Mouse (Mus musculus) ES-Bruce4 (cell line): ENCODE results near the gene Bcl2l10. TPM values are rescaled to one million over a fixed set of nuclear protein-coding genes. Genes with fewer than 3 reads are reported as not detected.
A peak's percentile ranks its signal among the peaks of the same experiment; 100 is the strongest.

Experiments
- H3K27ac ChIP-seq: 2 replicates; pipeline ENCODE4 v1.5.1; 2012; ENCODE audit warnings: low read length, inconsistent platforms; ENCODE audit not compliant: insufficient read depth
- H3K27me3 ChIP-seq: 2 replicates; pipeline ENCODE4 v1.6.1; 2012; ENCODE audit warnings: mild to moderate bottlenecking, low read length, inconsistent platforms; ENCODE audit not compliant: control insufficient read depth, poor library complexity, insufficient read depth, severe bottlenecking
- H3K36me3 ChIP-seq: 2 replicates; pipeline ENCODE4 v1.6.1; 2012; ENCODE audit warnings: inconsistent platforms, mild to moderate bottlenecking, low read length, moderate library complexity; ENCODE audit not compliant: control insufficient read depth, poor library complexity, insufficient read depth, severe bottlenecking
- H3K4me1 ChIP-seq: one replicate; pipeline ENCODE4 v1.8.1; 2011; ENCODE audit warnings: low read length; ENCODE audit not compliant: control insufficient read depth, insufficient read depth
- H3K4me3 ChIP-seq: 2 replicates; pipeline ENCODE4 v1.5.1; 2011; ENCODE audit warnings: low read depth, mild to moderate bottlenecking, low read length
- H3K9ac ChIP-seq: 2 replicates; pipeline ENCODE4 v1.6.1; 2012; ENCODE audit warnings: low read depth, mild to moderate bottlenecking, inconsistent platforms; ENCODE audit not compliant: poor library complexity, severe bottlenecking
- H3K9me3 ChIP-seq: replicated peaks from 2 replicates; pipeline ENCODE4 v1.6.1; 2012; ENCODE audit warnings: mild to moderate bottlenecking, low read length, inconsistent platforms; ENCODE audit not compliant: control insufficient read depth, poor library complexity, insufficient read depth, severe bottlenecking
- CTCF ChIP-seq: IDR thresholded peaks from one replicate; pipeline ENCODE4 v1.8.1; 2011; ENCODE audit warnings: low read depth, low read length
- EP300 ChIP-seq: IDR thresholded peaks from 2 replicates; pipeline ENCODE4 v1.6.1; 2011; ENCODE audit warnings: low read depth, low read length; ENCODE audit not compliant: insufficient read depth
- POLR2A ChIP-seq: IDR thresholded peaks from one replicate; pipeline ENCODE4 v1.8.1; 2011; ENCODE audit warnings: low read length; ENCODE audit not compliant: insufficient read depth
- polyA plus RNA-seq: library from polyadenylated mRNA; stranded (reverse); fragments of >200 nt; gene quantifications from 2 replicates; pipeline ENCODE4 v1.2.4, GENCODE M21; 2011; ENCODE audit warnings: low read depth; ENCODE audit not compliant: missing spikeins, insufficient read depth, insufficient read length

Gene Bcl2l10
- polyA plus RNA-seq, 1 experiment = not detected

GRCm38 (mm10) chr9:75399069-75399468, 51.5 kb downstream of the Bcl2l10 start:
- Histone ChIP-seq H3K9ac (no peak overlapping the region), H3K4me3 (no peak overlapping the region), H3K27ac (no peak overlapping the region), H3K4me1 (peaks cover 4% of the 10 kb centered on the region), H3K36me3 (peaks cover 33% of the 10 kb centered on the region), H3K9me3 (no peaks in the 10 kb centered on the region), H3K27me3 (no peaks in the 10 kb centered on the region)
- peak; percentile 58 for TF ChIP-seq CTCF
- TF ChIP-seq EP300 = no peak
- TF ChIP-seq POLR2A = no peak

- Histone ChIP-seq H3K27ac (no peak overlapping the region), H3K4me3 (no peak overlapping the region), H3K9ac (no peak overlapping the region), H3K9me3 (no peaks in the 10 kb centered on the region), H3K36me3 (peaks cover 24% of the 10 kb centered on the region), H3K4me1 (peaks cover 5% of the 10 kb centered on the region), H3K27me3 (no peaks in the 10 kb centered on the region)
- TF ChIP-seq EP300 (no peak), CTCF (no peak), POLR2A (no peak)
These were observed 53.1 kb downstream of the Bcl2l10 start for GRCm38 (mm10) chr9:75400639-75401038.

Other genes starting within 250 kb of the Bcl2l10 start
- gene Myo5c, start 115.7 kb upstream of the Bcl2l10 start, polyA plus RNA-seq = 8.0 and 8.8 TPM in 2 replicates
- gene Gnb5, start 41.5 kb upstream of the Bcl2l10 start, polyA plus RNA-seq = 3.3 and 6.5 TPM in 2 replicates
- gene Mapk6, start 62.2 kb downstream of the Bcl2l10 start, polyA plus RNA-seq = 130 and 147 TPM in 2 replicates
- 56.3 and 57.7 TPM in 2 replicates for gene Leo1, start 93.8 kb downstream of the Bcl2l10 start, polyA plus RNA-seq
- 65.4 and 69.3 TPM in 2 replicates for gene Tmod3, start 211.9 kb downstream of the Bcl2l10 start, polyA plus RNA-seq